Mouse (Mus musculus) neural tube, embryonic 11.5 days (tissue): ENCODE data around the gene Eif4enif1. TPM values are rescaled to one million over a fixed set of nuclear protein-coding genes. Genes with fewer than 3 reads are reported as not detected.
"Not testable (repeated sequence)": the region's sequence is repeated elsewhere in the genome, so short reads cannot be mapped to it uniquely, and the experiment has no call there.

Experiments used
- ATAC-seq: fragments of 200-750 bp; cut with Nextera tagmentation; 2 replicates; pipeline ENCODE4 v1.8.0; 2017; ENCODE audit warnings: moderate number of reproducible peaks, mild to moderate bottlenecking, moderate TSS enrichment, moderate library complexity; ENCODE audit not compliant: insufficient read depth, low FRiP score, low TSS enrichment
- DNase-seq: peaks from one replicate; pipeline ENCODE4 v3.0.0-alpha.2; 2015; ENCODE audit warnings: low spot score
- H3K27ac ChIP-seq: fragments of 300-500 bp; sonication (generic); 2 replicates; pipeline ENCODE4 v1.5.1; 2014; ENCODE audit warnings: low read depth, mild to moderate bottlenecking, low read length
- H3K27me3 ChIP-seq: fragments of 300-500 bp; sonication (generic); 2 replicates; pipeline ENCODE4 v1.6.1; 2014; ENCODE audit warnings: mild to moderate bottlenecking, low read length, mixed read lengths; ENCODE audit not compliant: control insufficient read depth, insufficient read depth
- H3K36me3 ChIP-seq: fragments of 300-500 bp; sonication (generic); 2 replicates; pipeline ENCODE4 v1.6.1; 2014; ENCODE audit warnings: mild to moderate bottlenecking, low read length, moderate library complexity, mixed read lengths; ENCODE audit not compliant: control insufficient read depth, insufficient read depth
- H3K4me1 ChIP-seq: fragments of 300-500 bp; sonication (generic); 2 replicates; pipeline ENCODE4 v1.6.1; 2014; ENCODE audit warnings: low read length, mixed read lengths; ENCODE audit not compliant: control insufficient read depth, insufficient read depth
- H3K4me2 ChIP-seq: fragments of 300-500 bp; sonication (generic); 2 replicates; pipeline ENCODE4 v1.6.1; 2014; ENCODE audit warnings: low read depth, mild to moderate bottlenecking, moderate library complexity
- H3K4me3 ChIP-seq: fragments of 300-500 bp; sonication (generic); 2 replicates; pipeline ENCODE4 v1.5.1; 2014; ENCODE audit warnings: low read depth, low read length
- H3K9ac ChIP-seq: fragments of 300-500 bp; sonication (generic); 2 replicates; pipeline ENCODE4 v1.6.1; 2014; ENCODE audit warnings: mild to moderate bottlenecking, low read length
- H3K9me3 ChIP-seq: fragments of 300-500 bp; sonication (generic); 2 replicates; pipeline ENCODE4 v1.6.1; 2016; ENCODE audit warnings: low read length; ENCODE audit not compliant: control insufficient read depth
- WGBS: fragments of 180-500 bp; shearing (Covaris S2); extraction: QIAGEN DNeasy Blood & Tissue Kit; methylation state at CpG from one replicate; pipeline ENCODE4 v1.1.7; 2014; 5-methylcytosine and 5-hydroxymethylcytosine counted together
- polyA plus RNA-seq: library from polyadenylated mRNA; unstranded; fragments of >200 nt; fragmentation: Nextera tagmentation; extraction: Ambion mirVana; gene quantifications from 2 replicates; pipeline ENCODE4 v1.2.1, GENCODE M21; 2014

Gene Eif4enif1
- 65.3 and 66.8 TPM in 2 replicates for polyA plus RNA-seq

- Histone ChIP-seq H3K27ac (peak within 1 kb of the TSS; percentile 1; the same call in 1 of the 2 replicates), H3K4me2 (peak within 1 kb of the TSS; percentile 21), H3K9ac (peak within 1 kb of the TSS; percentile 35), H3K27me3 (no peaks in the 10 kb centered on the region), H3K36me3 (peaks cover 3% of the 10 kb centered on the region; the same call in 1 of the 2 replicates), H3K4me1 (no peaks in the 10 kb centered on the region), H3K4me3 (peak within 1 kb of the TSS; percentile 38), H3K9me3 (no peaks in the 10 kb centered on the region)
- ATAC-seq (peak; percentile 71), DNase-seq (peak; percentile 95)
- under 1% methylated on average over 43 of the region's 57 CpGs for WGBS
Measured at GRCm38 (mm10) chr11:3202231-3202701, at the start of gene Eif4enif1. TSS of gene Eif4enif1 (plus strand) at chr11:3202392.

- 80% methylated on average over 1 of the region's 1 CpGs for WGBS
- DNase-seq (peak; percentile 18), ATAC-seq (peak; percentile 36; the same call in 1 of the 2 replicates)
- not testable (repeated sequence) for H3K4me3 ChIP-seq, H3K4me1 ChIP-seq, H3K4me2 ChIP-seq, H3K36me3 ChIP-seq, H3K27ac ChIP-seq, H3K9ac ChIP-seq, H3K27me3 ChIP-seq
- H3K9me3 ChIP-seq: peaks cover 18% of the 10 kb centered on the region
Measured at GRCm38 (mm10) chr11:3153666-3154397, 48.4 kb upstream of the Eif4enif1 start.

GRCm38 (mm10) chr11:3156991-3157390, 45.2 kb upstream of the Eif4enif1 start:
- WGBS: 81% methylated on average over 2 of the region's 3 CpGs
- not testable (repeated sequence) for H3K27ac ChIP-seq, ATAC-seq, H3K4me3 ChIP-seq, DNase-seq, H3K27me3 ChIP-seq, H3K36me3 ChIP-seq, H3K9ac ChIP-seq, H3K4me2 ChIP-seq, H3K4me1 ChIP-seq
- peaks cover 12% of the 10 kb centered on the region for H3K9me3 ChIP-seq

- WGBS: 94% methylated on average over 6 of the region's 6 CpGs
Measured at GRCm38 (mm10) chr11:3157996-3158395, 44.2 kb upstream of the Eif4enif1 start.

GRCm38 (mm10) chr11:3158800-3159199, 43.4 kb upstream of the Eif4enif1 start:
- WGBS: 87% methylated on average over 4 of the region's 4 CpGs
- ATAC-seq, H3K4me1 ChIP-seq, H3K27me3 ChIP-seq, H3K9me3 ChIP-seq, DNase-seq, H3K4me3 ChIP-seq, H3K36me3 ChIP-seq, H3K4me2 ChIP-seq, H3K27ac ChIP-seq, H3K9ac ChIP-seq: not testable (repeated sequence)

More at GRCm38 (mm10) chr11:3157996-3158395, 44.2 kb upstream of the Eif4enif1 start:
- H3K4me1 ChIP-seq, H3K4me2 ChIP-seq, H3K27ac ChIP-seq, DNase-seq, ATAC-seq, H3K36me3 ChIP-seq, H3K27me3 ChIP-seq, H3K4me3 ChIP-seq, H3K9ac ChIP-seq: not testable (repeated sequence)
- peaks cover 12% of the 10 kb centered on the region for H3K9me3 ChIP-seq

GRCm38 (mm10) chr11:3161370-3161769, 40.8 kb upstream of the Eif4enif1 start:
- DNase-seq, H3K4me3 ChIP-seq, H3K27me3 ChIP-seq, H3K36me3 ChIP-seq, H3K9me3 ChIP-seq, ATAC-seq, H3K27ac ChIP-seq, H3K9ac ChIP-seq, H3K4me1 ChIP-seq, H3K4me2 ChIP-seq: not testable (repeated sequence)
- WGBS: 68% methylated on average over 1 of the region's 2 CpGs

GRCm38 (mm10) chr11:3162236-3162897, 39.8 kb upstream of the Eif4enif1 start:
- H3K9ac ChIP-seq, H3K4me2 ChIP-seq, H3K9me3 ChIP-seq, H3K4me1 ChIP-seq, H3K4me3 ChIP-seq, H3K27me3 ChIP-seq, H3K27ac ChIP-seq, DNase-seq, H3K36me3 ChIP-seq: not testable (repeated sequence)
- WGBS: 65% methylated on average over 5 of the region's 5 CpGs
- peak; percentile 17; the same call in 1 of the 2 replicates for ATAC-seq

GRCm38 (mm10) chr11:3163122-3163521, 39.1 kb upstream of the Eif4enif1 start:
- DNase-seq, H3K4me2 ChIP-seq, H3K4me1 ChIP-seq, ATAC-seq, H3K9ac ChIP-seq, H3K27me3 ChIP-seq, H3K4me3 ChIP-seq, H3K27ac ChIP-seq, H3K36me3 ChIP-seq: not testable (repeated sequence)
- 86% methylated on average over 2 of the region's 2 CpGs for WGBS
- peaks cover 11% of the 10 kb centered on the region for H3K9me3 ChIP-seq
